Mouse (Mus musculus): ENCODE data around the gene Trove2.

- no peak for TF ChIP-seq CTCF (IDR thresholded peaks at IDR 0.05)
- no peak for TF ChIP-seq EP300 (IDR thresholded peaks at IDR 0.05)
These were observed 52.3 kb downstream of the Trove2 start for GRCm38 (mm10) chr1:143724456-143725064.
